Mouse (Mus musculus): Measurements from ENCODE around the gene 1700020N01Rik.
A peak's percentile ranks its signal among the peaks of the same experiment; 100 is the strongest.

1700020N01Rik gene

DNA sequence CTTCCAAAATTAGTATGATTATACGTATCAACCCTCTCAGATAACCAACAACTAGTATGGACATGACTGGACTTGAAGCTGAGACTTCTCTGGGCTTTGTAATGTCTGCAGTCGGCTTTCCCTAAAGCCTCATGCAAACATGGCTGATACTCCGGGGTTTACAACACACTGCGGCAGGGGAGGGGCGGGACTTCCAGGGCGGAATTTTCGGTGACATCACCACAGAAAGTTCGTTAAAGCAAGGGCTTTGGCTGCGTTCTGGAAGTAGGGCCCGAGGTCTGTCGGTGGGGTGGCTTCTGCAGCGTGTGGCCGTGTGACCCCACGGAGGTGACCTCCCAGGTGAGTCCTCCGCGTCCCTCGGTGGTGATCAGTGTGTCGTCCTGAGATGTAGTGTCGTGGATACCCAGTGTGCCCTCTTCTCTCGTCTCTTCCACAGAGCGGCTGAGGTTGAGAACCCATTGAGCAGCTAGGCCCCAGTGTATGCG lies at the start of gene 1700020N01Rik:
1700020N01Rik (plus strand) TSS at position 250 of the 485 bp plus-strand sequence.
- DNase-seq (ENCODE audit: low spot score in 2 of 2) = no peak

DNA sequence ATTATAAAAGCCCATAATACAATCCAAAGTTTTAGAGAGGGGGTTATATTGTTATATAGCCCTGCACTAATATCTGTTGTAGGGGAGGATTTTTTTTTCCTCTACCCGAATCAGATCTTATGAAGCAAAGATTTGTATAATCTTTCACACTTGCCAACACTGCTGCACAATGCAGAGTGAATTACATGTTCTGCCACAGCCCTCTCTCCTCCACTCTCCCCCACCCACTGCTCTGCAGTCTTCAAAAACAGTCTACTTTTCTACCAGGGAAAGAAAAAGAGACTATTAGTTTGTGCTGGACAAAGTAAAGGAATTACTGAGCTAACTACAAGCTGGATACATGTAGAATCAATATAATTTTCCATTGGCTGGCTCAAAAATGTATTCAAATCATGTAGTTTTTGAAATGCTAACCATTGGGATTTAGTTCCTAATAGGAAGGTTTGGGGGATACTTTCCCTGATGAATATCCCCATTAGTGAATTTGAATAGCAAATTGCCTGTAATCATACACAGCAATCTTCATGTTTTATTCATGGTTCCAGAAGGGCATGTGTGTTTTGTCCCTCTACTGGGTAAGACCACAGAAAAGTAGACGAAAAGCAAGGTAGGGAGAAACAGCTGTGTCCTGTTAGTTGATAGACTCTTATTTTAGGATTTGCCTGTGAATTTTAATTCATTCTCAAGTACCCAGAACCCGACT lies 49.2 kb upstream of the 1700020N01Rik start:
- DNase-seq (ENCODE audit: low spot score in 2 of 2) = no peak

DNA sequence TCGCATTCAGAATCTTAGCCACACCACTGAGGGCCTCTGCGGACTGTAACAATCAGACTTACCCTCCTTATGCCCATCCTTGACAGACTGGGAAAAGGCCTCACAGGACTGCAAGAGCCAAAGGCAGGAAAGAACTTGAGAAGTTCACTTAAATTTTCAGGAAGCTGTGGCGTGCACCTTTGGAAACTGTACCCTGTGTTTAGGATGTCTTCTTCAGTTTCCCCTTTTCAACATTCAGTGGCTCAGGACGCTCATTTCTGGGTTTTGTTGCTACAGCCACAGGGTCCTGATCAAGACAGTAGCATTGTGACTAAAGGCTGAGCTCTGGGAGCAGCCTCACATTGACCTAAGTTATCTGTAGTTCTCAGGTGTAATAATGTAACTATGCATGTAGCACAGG lies 48.2 kb upstream of the 1700020N01Rik start:
- DNase-seq (ENCODE audit: low spot score in 2 of 2) = no peak

DNA sequence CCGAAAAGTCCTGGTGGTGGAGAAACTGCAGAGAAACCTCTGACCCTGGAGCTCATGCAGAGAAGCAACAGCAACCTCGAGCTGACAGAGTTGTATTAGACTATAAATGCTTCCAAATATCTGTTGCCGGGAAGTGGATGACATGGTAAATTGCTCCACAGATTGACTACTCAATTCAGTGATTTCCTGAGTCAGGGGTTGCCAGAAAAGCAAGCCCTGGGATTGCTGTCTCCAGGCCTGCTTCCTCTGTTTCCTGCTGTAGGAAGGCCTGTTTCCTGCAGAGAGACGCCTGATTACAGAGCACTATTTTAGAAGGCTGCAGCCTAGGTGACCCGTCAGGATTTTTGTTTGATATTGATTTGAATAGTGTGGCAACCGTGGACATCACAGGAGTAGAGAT lies 47.5 kb upstream of the 1700020N01Rik start:
- DNase-seq (ENCODE audit: low spot score in 2 of 2) = no peak

DNA sequence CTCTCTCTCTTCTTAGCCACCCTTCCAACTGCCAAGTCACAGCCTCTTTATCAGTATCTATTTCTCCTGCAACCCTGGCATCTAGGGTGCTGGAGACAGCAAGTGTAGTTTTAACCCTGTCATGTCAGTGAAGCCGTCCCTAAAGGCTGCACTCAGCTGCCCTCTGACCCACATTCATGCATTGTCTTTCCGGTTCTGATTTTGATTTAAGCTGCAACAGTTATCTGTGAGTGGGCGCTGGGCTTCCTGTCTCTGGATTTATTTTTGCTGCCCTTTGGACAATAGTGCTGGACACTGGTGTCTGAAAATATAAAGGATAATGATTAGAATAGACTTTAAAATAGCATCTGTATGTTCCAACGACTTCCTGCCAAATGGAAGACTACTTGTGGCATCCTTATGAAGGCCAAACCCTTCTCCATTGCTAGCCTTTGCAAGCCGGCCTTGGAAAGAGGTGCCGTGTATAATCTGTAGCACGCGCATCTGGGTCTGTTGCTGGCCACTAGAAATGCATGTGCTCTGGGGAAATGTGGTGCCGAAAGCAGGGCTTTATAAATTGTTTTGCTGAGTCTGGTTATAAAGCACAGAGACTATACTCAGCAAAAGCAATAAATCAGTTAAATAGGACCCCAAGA lies 44.0 kb upstream of the 1700020N01Rik start:
- no peak for DNase-seq (ENCODE audit: low spot score in 2 of 2)

DNA sequence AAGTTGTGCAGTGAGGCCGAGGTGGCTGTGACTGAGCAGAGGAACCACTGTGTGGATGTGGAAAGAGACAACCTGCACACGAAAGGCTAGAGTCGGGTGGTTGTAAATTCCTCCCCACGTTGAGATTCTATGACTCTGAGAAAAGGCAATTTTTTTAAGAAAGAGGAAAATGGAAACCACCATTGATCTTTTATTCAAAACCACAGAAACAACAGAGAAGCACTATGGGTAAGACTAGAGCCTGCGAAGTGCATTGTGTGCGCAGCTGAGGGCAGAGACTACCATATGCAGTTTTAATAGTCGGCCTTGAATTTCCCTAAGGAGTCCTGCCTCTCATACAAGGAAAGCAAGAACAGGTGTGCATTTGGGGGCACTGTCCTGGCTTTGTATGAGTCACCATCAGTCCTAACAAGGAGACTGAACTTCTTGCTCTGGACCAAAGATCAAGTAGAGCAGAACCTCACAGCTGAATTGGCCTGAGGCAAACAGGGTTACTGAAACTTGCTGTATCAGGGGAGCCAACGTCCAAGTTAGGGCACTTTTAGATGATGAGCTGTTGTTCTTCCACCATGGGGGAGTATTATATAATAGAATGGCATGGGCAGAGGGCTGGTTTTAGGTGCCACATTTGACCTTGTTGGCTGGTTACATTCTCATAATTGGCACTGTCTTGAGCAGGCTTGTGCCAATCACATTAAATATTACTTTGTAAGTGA lies 39.8 kb upstream of the 1700020N01Rik start:
- DNase-seq (ENCODE audit: low spot score in 2 of 2) = no peak

DNA sequence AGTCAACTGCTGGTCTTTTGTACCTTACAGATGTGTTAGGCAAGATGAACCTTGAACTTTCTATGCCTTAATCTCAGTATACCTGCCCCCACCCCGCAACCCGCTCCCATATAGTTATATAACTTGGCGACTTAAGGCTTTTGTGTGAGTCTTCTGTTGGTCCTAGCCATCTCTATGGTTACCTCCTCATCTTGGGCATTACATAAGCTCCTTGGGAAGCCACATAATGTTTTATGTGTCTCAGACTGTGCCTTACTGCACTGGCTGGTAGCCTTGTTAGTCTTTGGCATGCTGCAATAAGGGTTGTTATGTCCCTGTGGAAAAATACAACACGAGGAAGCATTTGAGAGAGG lies 39.3 kb upstream of the 1700020N01Rik start:
- no peak for DNase-seq (ENCODE audit: low spot score in 2 of 2)

DNA sequence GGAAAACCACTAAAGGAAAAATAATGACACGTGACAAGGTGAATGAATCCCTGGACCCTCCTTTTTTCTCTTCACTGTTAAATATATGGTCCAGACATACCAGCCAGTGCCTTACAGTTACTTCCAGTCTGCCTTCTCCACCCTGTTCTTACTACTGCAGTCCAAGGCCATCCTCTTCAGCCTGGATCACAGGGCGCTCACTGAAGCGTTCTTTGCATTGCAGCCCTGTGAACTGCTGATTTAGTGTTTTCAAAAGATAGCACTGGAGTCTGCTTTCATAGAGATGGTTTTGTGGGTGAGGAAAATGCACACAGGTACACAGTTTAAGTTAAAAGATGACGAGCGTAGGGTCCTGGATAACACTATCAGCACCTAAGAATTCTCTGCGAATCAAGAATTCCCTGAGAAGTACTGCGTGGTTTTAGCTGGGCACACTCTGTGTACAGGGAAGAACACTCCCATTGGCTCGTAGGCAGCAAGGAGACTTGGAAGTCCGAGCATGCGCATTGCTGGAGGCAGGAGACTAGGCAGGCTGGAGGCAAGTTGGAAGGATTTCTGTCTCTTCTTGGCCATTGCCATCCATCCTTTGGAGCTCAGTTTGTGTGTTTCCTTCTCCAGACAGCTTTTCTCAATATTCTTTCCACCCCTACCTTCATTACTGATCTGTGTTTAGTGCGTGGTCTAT lies 37.9 kb upstream of the 1700020N01Rik start:
- DNase-seq (ENCODE audit: low spot score in 2 of 2) = no peak

DNA sequence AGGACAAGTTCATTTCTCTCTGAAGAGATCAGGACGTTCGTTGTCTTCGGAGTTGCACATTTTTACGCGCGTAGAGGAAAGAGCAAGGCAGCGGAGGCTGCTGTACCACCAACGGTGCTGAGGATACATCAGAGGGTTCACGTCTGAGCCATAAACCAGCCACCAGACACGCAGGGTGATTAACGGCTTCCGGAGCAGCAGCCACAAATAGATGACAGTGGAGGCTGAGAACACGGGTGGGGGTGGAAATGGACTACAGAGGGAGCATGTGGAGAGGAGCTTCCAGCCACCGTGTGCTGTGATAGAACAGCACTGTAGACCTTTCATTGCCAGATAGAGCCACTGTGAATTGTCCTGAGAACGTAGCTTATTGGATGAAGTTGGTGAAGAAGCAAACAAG lies 33.2 kb upstream of the 1700020N01Rik start:
- DNase-seq (ENCODE audit: low spot score in 2 of 2) = no peak

DNA sequence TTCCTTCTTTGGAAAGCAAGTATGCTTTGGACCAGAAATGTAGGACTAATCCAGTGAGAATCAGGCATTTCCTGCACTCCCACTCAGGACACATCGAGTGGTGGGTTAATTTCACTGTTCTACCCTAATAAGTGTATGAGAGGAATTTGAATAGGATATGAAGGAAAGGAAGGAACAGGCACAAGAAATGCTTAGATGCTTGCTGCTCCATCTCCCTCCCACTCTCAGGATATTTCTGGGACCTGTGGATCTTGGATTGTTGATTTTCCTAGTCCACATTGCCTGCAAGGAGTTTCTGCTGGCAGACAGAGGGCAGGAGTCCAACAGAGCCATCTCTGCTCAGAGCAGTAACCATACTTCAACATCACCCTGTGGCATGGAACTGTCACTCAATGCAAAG lies 31.8 kb upstream of the 1700020N01Rik start:
- no peak for DNase-seq (ENCODE audit: low spot score in 2 of 2)

DNA sequence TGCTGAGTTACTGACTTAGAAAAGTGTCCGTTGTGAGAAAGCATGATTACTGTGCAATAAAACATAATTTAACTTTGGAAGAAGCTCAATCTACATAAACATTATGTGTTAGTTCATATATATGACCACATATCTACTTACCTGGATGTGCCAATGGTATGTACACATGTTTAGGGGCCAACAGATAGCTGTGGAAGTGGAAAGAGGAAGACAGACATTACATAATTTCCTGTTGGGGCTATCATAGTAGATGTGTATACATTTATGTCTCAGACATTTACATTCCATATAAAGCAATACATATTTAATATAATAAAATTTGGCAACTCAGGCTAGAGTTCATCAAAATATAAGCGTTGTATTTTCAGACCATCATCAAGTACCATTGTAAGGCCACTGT lies 29.5 kb upstream of the 1700020N01Rik start:
- no peak for DNase-seq (ENCODE audit: low spot score in 2 of 2)

DNA sequence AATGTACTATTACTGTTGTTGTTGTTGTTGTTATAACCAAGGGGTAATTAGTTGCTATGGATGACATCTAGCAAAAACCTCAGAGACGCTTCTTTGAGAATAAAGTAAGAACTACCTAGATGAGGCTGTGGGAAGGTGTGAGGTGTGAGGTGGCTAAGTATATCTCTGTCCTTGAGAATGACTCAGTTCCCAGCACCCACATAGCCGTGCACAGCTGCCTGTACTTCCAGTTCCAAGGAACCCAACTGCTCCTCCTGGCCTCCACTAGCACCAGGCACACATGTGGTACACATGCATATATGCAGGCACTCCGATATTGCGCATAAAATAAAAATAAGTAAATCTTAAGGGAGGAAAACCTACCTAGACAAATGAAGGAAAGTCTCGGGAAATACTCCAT lies 28.8 kb upstream of the 1700020N01Rik start:
- DNase-seq (ENCODE audit: low spot score in 2 of 2) = no peak

DNA sequence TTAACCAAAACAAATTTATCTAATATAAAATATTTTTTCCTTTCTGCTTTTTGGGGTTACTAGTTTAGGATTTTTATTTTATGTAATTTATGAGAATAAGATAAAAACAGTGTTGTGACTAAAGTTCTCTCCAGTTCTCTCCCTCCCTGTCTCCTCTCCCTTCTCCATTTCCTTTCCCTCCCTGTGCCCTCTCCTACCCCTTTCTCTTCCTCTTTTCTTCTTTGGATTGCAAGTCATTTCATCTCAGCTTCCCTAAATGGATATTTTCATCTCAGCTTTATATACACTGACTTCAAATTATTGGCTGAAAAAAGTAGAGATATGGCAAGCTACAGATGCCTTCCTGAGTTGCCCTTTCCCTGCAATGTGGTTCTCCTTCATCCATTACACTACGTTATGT lies 26.9 kb upstream of the 1700020N01Rik start:
- DNase-seq (ENCODE audit: low spot score in 2 of 2) = no peak

DNA sequence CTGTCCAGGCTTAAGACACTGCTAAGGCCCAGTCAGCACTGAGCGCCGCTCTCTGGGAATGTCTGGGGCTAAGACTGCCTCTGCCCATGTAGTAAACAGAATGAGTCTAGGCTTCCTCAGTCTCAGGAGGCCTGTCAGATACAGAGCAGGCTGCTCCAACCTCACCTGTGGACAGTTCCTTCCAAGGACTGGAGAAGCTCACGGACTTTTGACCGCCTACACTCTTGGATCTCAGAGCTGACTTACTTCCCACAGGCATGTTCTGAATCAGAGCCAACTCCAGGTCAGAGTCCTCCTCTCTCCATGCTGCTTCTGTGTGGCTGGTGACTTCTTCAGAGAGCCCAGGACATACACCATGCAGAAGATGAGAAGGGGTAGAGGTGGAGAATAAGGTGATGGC lies 21.3 kb upstream of the 1700020N01Rik start:
- DNase-seq (ENCODE audit: low spot score in 2 of 2) = no peak

DNA sequence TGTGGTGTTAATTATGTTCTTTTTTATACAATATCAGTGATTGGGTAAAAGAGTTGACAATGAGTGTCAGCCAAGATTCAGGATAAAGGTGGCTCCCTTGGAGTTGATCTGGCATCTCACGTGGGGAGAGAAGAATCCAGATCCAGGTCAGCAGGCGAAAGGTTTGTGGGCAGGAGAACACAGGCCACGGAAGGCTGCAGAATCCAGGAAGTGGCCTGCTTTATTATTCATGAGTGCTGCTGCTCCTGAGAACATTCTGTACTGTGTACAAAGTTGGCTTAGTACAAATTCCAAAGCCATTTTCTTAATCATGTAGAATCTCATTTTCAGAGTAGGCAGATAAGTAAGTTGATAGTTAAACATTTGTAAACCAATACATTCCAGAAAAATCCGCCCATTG lies 19.2 kb upstream of the 1700020N01Rik start:
- no peak for DNase-seq (ENCODE audit: low spot score in 2 of 2)

DNA sequence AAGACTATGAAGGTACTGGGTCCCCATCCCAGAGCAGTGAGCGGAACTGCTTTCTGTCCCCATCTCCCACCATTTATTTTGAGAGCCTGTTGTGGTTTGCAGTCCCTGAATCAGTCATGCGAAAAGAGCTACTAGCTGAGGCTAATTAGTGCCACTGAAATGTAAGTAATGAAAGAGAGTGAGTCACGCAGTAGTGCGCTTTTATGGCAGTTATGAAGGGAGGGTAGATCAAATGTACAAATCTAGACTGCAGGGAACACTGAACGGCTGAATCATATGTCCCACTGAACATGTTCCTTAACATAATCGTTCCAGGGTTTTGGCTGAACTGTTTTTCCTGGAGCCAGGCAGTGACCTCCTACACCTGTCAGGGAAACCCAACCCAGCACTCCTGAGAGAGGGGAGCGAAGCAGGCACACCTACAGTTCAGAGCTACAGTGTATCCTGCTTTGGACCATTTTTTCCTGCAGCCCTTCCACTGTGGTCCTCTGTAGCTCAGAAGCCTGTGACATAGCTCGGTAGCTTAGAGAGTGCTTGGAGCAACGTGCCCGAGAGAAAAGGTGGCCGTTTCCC lies 17.1 kb upstream of the 1700020N01Rik start:
- DNase-seq (ENCODE audit: low spot score in 2 of 2) = no peak

DNA sequence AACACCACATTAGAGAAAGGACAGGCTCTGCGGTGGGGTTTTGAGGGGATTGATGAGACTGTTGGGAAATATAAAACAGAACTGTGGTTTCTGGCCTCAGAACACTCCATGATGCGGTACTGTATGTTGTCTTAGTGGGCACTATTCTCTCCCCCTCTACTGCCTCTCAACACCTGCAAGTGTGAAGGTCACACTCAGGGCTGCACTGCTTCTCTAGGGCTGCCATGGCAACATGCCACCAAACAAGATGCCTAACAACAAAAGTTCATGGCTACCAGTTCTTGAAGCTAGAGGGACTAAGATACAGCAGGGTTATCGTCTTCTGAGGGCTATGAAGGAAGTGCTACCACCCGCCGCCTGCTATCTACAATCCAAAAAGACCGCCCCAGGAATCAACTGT lies 15.1 kb upstream of the 1700020N01Rik start:
- DNase-seq (ENCODE audit: low spot score in 2 of 2) = no peak

DNA sequence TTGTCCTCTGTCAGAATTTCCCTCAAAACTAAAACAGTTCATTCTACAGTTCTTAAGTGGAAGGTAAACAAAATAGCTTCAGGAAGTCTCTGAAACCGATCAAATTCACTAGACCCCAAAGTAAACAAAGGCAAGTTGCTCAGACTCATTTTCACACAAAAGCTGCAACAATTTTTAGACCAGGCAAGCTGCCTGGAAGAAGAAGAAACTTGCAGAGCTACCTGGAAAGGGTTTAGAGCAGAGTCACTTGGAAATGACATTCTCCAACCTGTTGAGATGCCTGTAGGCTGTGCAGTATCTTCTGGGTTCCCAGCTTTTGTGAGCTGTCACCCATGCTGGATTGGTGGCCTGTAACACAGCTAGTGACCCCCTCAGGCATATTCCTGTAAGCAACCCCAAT lies 11.4 kb upstream of the 1700020N01Rik start:
- no peak for DNase-seq (ENCODE audit: low spot score in 2 of 2)

DNA sequence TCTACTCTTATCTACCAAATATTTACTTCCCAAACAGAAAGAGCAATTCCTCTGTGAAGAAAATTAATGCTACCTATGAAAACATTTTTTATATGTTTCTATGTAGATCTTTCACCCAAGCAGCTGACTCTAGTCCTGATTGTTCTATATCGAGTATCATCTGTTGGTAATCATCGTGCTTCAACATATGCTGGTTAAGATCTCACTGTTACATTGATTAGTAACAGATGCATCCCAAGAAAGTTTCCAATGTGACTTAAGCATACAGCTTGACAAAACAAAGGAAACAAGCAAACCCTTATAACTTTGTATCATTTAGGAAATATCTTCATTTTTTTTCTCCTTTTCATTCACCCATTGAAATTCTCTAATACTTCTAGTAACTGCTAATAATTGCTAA lies 5.9 kb upstream of the 1700020N01Rik start:
- DNase-seq (ENCODE audit: low spot score in 2 of 2) = no peak

DNA sequence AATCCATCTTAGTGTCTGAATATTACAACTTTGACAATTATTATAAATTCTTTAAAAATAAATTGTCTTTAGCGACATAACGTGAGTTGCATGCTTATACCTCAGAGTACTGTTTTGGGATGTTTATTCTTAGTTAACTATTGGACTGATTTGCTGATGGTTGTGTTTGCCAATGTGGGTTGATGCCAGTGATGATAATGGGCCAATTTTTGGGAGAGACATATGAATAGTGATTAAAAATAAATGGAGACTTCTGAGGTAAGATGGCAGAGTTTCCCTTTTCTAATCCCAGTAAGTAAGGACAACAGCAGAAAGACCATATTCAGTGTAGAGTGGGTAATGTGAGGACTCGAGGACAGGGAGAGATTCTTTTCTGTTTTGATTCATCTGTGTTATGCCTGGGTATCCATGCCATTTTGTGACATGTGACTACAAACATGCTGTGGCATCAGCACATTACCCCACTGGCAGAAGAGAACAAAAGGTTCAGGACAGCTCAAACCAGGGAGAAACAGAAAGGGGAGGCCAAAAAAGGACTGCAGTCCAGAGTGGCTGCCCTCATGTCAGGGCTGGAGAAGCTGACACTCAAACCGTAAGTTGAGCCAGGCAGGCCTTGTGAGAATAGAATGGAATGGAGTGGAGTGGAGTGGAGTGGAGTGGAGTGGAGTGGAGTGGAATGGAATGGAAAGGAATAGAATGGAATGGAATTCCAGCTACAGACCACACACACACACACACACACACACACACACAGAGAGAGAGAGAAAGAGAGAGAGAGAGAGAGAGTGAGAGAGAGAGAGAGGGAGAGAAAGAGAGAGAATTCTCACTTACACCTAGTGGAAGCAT lies 4.7 kb upstream of the 1700020N01Rik start:
- no peak for DNase-seq (ENCODE audit: low spot score in 2 of 2)

DNA sequence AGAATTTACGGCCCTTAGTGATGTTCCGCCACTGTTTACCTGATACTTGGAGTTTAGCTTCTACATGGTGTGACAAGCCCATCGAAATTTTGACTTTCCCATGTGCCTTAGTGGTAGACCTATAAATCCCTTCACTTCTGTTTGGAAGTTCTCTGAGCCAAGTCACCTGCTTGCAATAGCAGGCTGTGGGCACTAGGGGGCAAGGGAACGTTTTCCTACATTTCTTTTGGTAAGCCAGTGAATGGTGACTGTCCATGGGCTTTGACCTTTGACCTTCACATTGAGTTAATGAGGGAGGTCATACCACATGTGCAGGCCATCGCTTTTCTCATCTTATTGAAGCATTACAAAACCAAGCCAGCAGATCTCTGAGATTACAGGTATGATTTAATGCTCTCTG lies 8.0 kb downstream of the 1700020N01Rik start:
- peak; percentile 49 to 58 for DNase-seq (ENCODE audit: low spot score in 2 of 2)

Measured in frontal cortex, postnatal 25 days (tissue).